Mouse (Mus musculus): ENCODE measurements at regions not wholly inside any gene's neighbourhood (a gene's known extent, or its start where the extent isn't known, plus 50 kb on each side); places are given as distances from the start of the nearest gene placed in this dataset.

- Histone ChIP-seq H3K9me3 (ENCODE audit: low read length) (no peaks in the 10 kb centered on the region), H3K36me3 (ENCODE audit: insufficient read depth) (no peaks in the 10 kb centered on the region), H3K27me3 (ENCODE audit: insufficient read depth, low read length) (no peaks in the 10 kb centered on the region), H3K9ac (no peak overlapping the region), H3K4me1 (ENCODE audit: insufficient read depth) (peaks cover 17% of the 10 kb centered on the region), H3K27ac (ENCODE audit: low read depth, low read length) (no peak overlapping the region), H3K4me3 (ENCODE audit: low read depth, low read length) (no peak overlapping the region), H3K4me2 (ENCODE audit: low read depth) (no peak overlapping the region)
- 84% methylated on average over 14 of the region's 14 CpGs for WGBS
- ATAC-seq (no peak), DNase-seq (no peak)
- no peak for TF ChIP-seq CTCF (IDR thresholded peaks at IDR 0.05; ENCODE audit: low read depth)
Observed at GRCm38 (mm10) chr13:97443731-97444428, 203.0 kb downstream of the Enc1 start.

GRCm38 (mm10) chr13:97442806-97443205 is 201.9 kb downstream of the Enc1 start:
- WGBS = 93% methylated on average over 1 of the region's 1 CpGs
- Histone ChIP-seq H3K9ac (no peak overlapping the region; the same call in 1 of the 2 replicates), H3K27ac (ENCODE audit: low read depth, low read length) (0 out of 2 replicates have a peak overlapping the region, but pooled peaks have one; percentile 1), H3K4me3 (ENCODE audit: low read depth, low read length) (no peak overlapping the region), H3K27me3 (ENCODE audit: insufficient read depth, low read length) (no peaks in the 10 kb centered on the region), H3K4me2 (ENCODE audit: low read depth) (no peak overlapping the region), H3K4me1 (ENCODE audit: insufficient read depth) (peaks cover 20% of the 10 kb centered on the region), H3K9me3 (ENCODE audit: low read length) (no peaks in the 10 kb centered on the region), H3K36me3 (ENCODE audit: insufficient read depth) (no peaks in the 10 kb centered on the region)
- TF ChIP-seq CTCF (IDR thresholded peaks at IDR 0.05; ENCODE audit: low read depth) = no peak
- no peak for DNase-seq
- no peak for ATAC-seq

- no peak overlapping the region; the same call in 1 of the 2 replicates for H3K9ac ChIP-seq
- peak; percentile 39 for DNase-seq
- no peaks in the 10 kb centered on the region for H3K36me3 ChIP-seq (ENCODE audit: insufficient read depth)
- no peaks in the 10 kb centered on the region for H3K27me3 ChIP-seq (ENCODE audit: insufficient read depth, low read length)
- H3K4me1 ChIP-seq (ENCODE audit: insufficient read depth) = peaks cover 20% of the 10 kb centered on the region
- no peak overlapping the region for H3K4me3 ChIP-seq (ENCODE audit: low read depth, low read length)
- H3K9me3 ChIP-seq (ENCODE audit: low read length) = no peaks in the 10 kb centered on the region
- no peak overlapping the region for H3K4me2 ChIP-seq (ENCODE audit: low read depth)
- WGBS = 34% methylated on average over 10 of the region's 10 CpGs
- TF ChIP-seq CTCF (IDR thresholded peaks at IDR 0.05; ENCODE audit: low read depth) = no peak
- 0 out of 2 replicates have a peak overlapping the region, but pooled peaks have one; percentile 1 for H3K27ac ChIP-seq (ENCODE audit: low read depth, low read length)
- peak; percentile 63; the same call in 1 of the 2 replicates for ATAC-seq
Observed at GRCm38 (mm10) chr13:97442283-97442682, 201.4 kb downstream of the Enc1 start.

GRCm38 (mm10) chr13:97441803-97442202 is 200.9 kb downstream of the Enc1 start:
- no peak overlapping the region for H3K9ac ChIP-seq
- H3K27ac ChIP-seq (ENCODE audit: low read depth, low read length) = 0 out of 2 replicates have a peak overlapping the region, but pooled peaks have one; percentile 1
- 42% methylated on average over 2 of the region's 2 CpGs for WGBS
- no peaks in the 10 kb centered on the region for H3K27me3 ChIP-seq (ENCODE audit: insufficient read depth, low read length)
- no peaks in the 10 kb centered on the region for H3K36me3 ChIP-seq (ENCODE audit: insufficient read depth)
- no peak overlapping the region for H3K4me2 ChIP-seq (ENCODE audit: low read depth)
- H3K4me1 ChIP-seq (ENCODE audit: insufficient read depth) = peaks cover 24% of the 10 kb centered on the region
- DNase-seq (no peak), ATAC-seq (no peak)
- no peak overlapping the region for H3K4me3 ChIP-seq (ENCODE audit: low read depth, low read length)
- H3K9me3 ChIP-seq (ENCODE audit: low read length) = no peaks in the 10 kb centered on the region
- TF ChIP-seq CTCF (IDR thresholded peaks at IDR 0.05; ENCODE audit: low read depth) = no peak

GRCm38 (mm10) chr13:97439216-97439979 is 198.5 kb downstream of the Enc1 start:
- peak; percentile 36 for ATAC-seq
- Histone ChIP-seq H3K27me3 (ENCODE audit: insufficient read depth, low read length) (no peaks in the 10 kb centered on the region), H3K9ac (peak overlapping the region; percentile 36; the same call in 1 of the 2 replicates), H3K4me2 (ENCODE audit: low read depth) (peak overlapping the region; percentile 38), H3K36me3 (ENCODE audit: insufficient read depth) (no peaks in the 10 kb centered on the region), H3K4me3 (ENCODE audit: low read depth, low read length) (no peak overlapping the region), H3K9me3 (ENCODE audit: low read length) (no peaks in the 10 kb centered on the region), H3K4me1 (ENCODE audit: insufficient read depth) (peaks cover 39% of the 10 kb centered on the region), H3K27ac (ENCODE audit: low read depth, low read length) (peak overlapping the region; percentile 30; the same call in 1 of the 2 replicates)
- 5% methylated on average over 16 of the region's 16 CpGs for WGBS
- no peak for TF ChIP-seq CTCF (IDR thresholded peaks at IDR 0.05; ENCODE audit: low read depth)
- peak; percentile 46 for DNase-seq

- 28% methylated on average over 12 of the region's 12 CpGs for WGBS
- H3K36me3 ChIP-seq (ENCODE audit: insufficient read depth) = no peaks in the 10 kb centered on the region
- no peaks in the 10 kb centered on the region for H3K9me3 ChIP-seq (ENCODE audit: low read length)
- H3K4me2 ChIP-seq (ENCODE audit: low read depth) = peak overlapping the region; percentile 38
- no peaks in the 10 kb centered on the region for H3K27me3 ChIP-seq (ENCODE audit: insufficient read depth, low read length)
- 0 out of 2 replicates have a peak, but pooled peaks have one; percentile 5 for TF ChIP-seq CTCF (IDR thresholded peaks at IDR 0.05; ENCODE audit: low read depth)
- H3K9ac ChIP-seq = peak overlapping the region; percentile 36; the same call in 1 of the 2 replicates
- no peak for ATAC-seq
- 0 out of 2 replicates have a peak overlapping the region, but pooled peaks have one; percentile 30 for H3K27ac ChIP-seq (ENCODE audit: low read depth, low read length)
- no peak overlapping the region for H3K4me3 ChIP-seq (ENCODE audit: low read depth, low read length)
- peaks cover 39% of the 10 kb centered on the region for H3K4me1 ChIP-seq (ENCODE audit: insufficient read depth)
- peak; percentile 40 for DNase-seq
Observed at GRCm38 (mm10) chr13:97438692-97439091, 197.8 kb downstream of the Enc1 start.

- Histone ChIP-seq H3K9ac (no peak overlapping the region), H3K4me1 (ENCODE audit: insufficient read depth) (peaks cover 39% of the 10 kb centered on the region), H3K27ac (ENCODE audit: low read depth, low read length) (no peak overlapping the region)
Observed at GRCm38 (mm10) chr13:97438277-97438676, 197.4 kb downstream of the Enc1 start.

More at GRCm38 (mm10) chr13:97438277-97438676, 197.4 kb downstream of the Enc1 start:
- no peak for TF ChIP-seq CTCF (IDR thresholded peaks at IDR 0.05; ENCODE audit: low read depth)
- WGBS = 96% methylated on average over 3 of the region's 3 CpGs
- Histone ChIP-seq H3K36me3 (ENCODE audit: insufficient read depth) (no peaks in the 10 kb centered on the region), H3K27me3 (ENCODE audit: insufficient read depth, low read length) (no peaks in the 10 kb centered on the region), H3K4me2 (ENCODE audit: low read depth) (no peak overlapping the region), H3K9me3 (ENCODE audit: low read length) (no peaks in the 10 kb centered on the region), H3K4me3 (ENCODE audit: low read depth, low read length) (no peak overlapping the region)
- ATAC-seq (no peak), DNase-seq (no peak)
